Mouse (Mus musculus) T-helper 1 cell (primary cell): ENCODE results near the gene Prickle1.

ENCODE experiments used
- in situ Hi-C: fragments of 300-600 bp; cut with MboI, MseI; formaldehyde crosslinking; loops from one replicate; pipeline ENCODE4 v1.15.1; 2025; ENCODE audit warnings: high pct_unique_total_duplicates

Prickle1 gene

DNA sequence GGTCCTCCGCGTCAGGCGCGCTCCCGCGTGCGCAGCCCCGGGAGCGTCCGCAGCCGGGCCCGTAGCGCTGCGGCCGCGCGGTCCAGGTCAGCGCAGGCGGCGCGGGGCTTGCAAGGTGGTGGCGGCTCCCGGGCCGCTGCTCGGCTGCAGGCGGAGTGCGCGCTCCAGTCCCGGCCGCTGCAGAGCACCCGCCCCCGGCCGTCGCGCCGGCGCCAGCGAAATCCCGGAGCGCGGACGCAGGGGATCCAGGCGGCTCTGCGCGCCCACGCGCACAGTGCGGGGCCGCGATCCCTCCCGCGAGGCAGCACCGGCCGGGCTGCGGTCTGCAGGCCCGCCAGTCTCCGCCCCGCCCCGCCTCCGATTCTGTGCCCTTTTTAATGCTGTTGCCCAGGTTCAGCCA is at the start of gene Prickle1:
Gene Prickle1 (minus strand): TSS at position 146 of the 400 bp plus-strand sequence.
- in situ Hi-C loops, result no loop called here

DNA sequence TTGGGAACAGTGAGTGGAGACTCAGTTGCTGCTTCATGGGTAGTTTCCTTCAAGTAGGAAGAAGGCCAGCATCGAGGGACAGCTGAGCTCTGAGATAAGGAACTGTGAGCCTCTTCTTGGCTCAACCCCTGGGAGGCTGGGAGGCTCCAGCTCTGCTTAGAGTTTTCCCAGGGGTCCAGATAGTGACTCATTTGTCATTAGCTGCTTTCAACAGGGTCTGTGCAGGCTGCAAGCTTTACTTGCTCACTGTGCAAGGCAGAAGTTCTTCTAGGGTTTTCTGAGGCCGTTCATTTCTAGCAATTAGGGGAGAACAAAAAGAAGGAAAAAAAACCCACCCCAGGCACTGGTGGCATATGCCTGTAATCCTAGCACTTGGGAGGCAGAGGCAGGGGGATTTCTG is 44.5 kb upstream of the Prickle1 start:
- in situ Hi-C loops, result no loop called here

DNA sequence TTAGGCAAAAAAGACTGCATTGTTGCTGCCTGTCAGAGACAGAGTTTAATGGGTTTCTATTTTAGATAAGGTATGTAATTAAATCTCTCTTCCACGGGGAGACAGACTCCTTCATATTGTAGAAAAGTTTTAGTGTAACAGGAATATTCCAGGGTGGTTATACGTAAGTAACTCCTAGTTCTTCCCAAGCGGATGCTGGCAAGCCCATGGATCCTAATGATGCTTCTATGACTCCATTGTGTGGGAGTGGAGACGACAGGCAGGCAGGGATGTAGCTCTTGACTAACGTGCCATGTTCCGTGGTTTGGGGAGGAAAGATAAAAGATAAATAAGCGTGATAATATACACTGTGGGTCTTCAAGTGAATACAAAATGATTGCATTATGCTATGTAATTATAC is 41.3 kb upstream of the Prickle1 start:
- in situ Hi-C loops, result no loop called here

DNA sequence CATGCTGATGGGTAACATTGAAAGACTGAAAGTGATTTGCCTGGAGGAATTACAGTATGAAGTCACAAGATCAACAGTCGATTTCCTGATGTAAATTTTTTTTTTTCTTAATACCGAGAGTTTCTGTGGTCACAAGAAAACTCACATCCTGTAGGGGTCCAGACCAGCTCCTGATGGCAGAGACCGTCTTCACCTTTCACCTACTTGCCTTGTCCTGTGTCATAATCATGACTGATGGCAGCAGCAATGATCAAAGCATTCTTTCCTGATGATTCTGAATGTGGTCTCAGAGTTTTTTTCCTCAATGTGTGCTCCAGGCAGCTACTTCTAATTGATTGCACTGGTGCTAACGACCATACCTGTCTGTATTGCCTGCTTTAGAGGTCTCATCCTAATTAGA is 39.9 kb upstream of the Prickle1 start:
- in situ Hi-C loops, result no loop called here

DNA sequence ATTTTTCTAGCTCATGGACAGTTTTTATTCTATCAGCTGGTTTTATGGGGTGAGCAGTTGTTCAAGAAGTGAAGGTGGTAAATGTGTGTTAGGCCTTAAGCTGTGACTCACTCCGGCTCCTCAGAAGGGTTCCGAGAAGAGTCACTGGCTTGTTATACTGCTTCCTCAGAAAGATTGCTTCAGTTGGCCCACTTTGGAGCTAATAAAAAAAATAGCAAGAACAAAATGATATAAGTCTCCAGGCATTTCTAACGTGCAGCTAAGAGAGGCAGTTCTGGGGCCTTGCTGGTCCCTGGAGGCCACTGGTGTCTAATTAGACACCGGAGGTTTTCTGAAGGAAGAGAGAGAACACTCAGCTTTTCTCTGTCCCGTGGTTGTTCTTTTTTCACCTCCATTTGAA is 38.8 kb upstream of the Prickle1 start:
- in situ Hi-C loops, result no loop called here

DNA sequence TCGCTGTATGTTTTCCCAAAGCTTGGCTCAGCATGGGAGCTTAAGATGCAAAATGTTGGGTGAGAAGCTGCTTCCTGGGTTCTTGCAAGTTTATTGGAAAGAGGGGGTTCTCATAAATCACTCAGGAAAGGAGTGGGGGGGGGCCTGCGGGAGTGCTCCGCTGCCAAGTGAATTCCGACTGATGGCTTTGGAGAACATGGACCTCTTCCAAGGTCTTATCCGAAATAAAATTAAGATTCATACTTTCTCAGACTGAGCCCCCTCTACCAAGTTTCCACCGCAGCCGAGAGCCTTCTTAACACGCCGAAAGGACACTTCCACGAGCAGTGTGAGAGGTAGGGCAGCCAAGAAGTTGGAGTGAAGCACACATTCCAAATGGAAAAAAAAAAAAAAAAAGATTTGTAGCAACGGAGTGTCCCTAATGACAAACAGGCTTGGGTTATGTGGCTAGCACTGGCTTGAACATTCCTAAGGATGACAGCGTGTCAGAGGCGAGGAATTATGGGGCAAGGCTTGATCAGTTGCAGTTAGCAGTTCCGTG is 34.4 kb upstream of the Prickle1 start:
- in situ Hi-C loops, result no loop called here

DNA sequence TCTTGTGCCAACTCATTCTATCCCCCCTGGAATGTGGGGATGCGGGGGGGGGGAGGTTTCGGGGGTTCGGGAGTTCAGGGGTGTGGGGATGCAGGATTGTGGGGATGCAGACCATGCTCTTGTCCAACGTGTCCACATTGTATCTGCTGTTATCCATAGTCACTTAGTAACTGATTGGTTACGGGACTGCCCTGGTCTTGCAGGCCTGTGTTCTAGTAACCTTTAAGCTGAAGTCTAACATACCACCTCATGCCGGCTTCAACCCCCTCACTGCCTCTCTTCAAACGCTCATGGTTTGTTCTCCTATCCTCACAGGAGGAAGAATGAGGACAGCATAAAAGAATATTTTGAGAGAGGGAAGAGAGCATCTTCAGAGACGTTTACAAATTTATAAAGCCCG is 33.5 kb upstream of the Prickle1 start:
- in situ Hi-C loops, result no loop called here

DNA sequence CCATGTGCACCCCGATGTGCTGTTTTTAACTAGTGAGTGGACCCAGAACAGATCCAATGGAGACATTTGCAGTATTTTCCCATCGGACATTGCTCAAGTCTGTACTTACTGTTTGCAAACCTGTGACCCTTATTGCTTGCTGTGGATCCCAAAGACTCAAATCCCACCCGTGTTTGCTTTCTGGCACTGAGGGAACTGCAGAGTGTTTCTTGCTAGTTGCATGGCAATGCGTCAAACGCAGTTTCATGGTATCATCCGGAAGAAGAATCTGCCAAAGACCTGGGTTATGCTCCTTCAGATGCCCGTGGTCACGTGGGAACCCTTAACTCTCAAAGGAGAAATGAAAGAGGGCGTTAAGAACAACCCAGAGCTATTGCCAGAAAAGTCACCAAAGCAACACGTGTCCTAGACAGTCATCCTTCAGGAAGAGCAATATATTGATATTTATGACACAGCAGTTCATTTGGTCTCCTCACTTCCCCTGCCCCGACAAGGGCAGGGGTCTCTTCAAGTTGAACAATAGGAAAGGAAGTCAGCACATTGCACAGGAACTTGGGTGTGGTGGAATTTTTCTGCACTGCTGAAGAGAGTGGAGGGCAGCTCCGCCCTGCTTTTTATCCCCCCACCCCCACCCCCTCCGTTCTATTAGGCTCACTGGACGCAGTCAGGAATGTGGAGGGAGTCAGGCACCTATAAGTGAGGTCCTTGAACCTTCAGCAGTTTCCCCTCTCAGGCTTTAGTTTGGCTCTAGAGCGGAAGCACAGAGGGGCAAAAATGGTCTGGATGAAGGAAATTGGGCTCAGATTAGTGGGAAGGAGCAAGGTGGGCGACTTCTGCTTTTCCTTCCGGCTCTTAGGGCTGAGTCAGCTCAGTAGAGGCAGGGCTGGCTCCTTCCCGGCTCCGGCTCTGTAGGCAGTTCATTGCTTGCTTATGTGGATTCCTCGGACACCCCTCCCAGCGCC is 32.4 kb upstream of the Prickle1 start:
- in situ Hi-C loops, result no loop called here

DNA sequence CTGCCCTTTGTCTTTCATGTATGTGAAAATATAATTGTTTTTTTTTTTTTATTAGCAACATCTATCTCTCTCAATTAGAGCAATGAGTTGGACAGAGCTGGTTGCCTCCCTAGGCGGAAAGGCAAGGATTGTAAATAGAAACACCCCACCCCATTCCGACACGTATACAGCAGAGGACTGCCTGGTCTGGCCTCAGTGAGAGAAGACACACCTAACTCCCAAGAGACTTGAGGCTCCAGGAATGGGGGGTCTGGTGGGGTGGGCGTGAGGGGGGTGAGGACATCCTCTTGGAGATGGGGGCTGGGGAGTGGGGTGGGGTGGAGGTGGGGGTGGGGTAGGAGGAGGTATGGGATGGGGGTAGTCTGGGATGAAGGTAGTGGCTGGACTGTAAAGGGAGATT is 23.9 kb upstream of the Prickle1 start:
- in situ Hi-C loops, result loop anchor here (25.0 kb wide), 1 partner anchor 593 kb away; no protein-coding TSS in a partner anchor

DNA sequence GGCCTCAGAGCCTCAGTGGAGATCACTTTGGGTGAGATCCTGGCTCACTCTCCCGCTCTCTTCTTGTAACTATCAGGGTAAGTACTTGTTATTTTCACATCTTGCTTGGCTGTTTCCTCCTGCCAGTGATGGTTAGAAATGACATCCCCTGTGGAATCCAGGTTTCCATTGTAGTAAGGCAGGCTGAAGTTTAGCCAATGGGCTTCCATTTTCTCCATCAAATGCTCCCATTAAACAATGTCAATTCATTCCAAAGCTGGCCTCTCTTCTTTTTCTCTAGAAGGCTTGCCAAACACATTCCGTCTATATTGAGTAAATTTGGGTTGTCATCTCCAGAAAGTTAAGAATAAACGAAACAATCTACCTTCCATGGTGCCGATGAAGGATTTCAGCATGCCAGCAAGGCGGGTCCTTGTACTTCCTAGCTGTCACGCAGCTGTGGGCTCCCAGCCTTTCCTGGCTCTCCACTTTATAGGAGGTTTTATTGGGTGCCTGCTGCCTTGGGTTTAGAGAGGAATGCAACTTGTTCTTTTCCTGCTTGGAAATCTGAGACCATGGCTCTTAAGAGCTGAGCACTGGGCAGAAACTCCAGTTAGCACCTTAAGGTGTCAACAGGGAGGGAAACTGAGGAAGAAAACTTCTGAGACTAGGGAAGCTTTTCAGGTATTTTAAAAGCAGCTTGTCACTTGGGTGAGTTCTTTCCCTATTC is 22.9 kb upstream of the Prickle1 start:
- in situ Hi-C loops, result loop anchor here (25.0 kb wide), 1 partner anchor 594 kb away; no protein-coding TSS in a partner anchor

DNA sequence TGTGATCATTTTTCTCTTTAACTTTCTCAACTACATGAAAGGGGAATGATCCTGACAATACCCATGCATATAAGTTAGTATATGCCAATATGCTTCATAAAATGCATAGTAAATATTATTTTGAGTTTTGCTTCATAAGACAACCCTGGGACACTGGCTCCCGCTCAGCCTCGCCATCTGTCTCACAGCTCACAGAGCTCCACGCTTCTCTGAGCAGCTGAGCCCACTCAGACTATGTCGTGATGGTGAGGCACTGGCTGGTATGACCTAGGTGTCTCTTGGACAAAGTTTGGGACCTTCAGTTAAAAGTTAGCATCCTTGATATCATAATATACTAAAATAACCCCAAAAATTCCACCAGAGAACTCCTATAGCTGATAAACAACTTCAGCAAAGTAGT is 20.6 kb upstream of the Prickle1 start:
- in situ Hi-C loops, result loop anchor here (25.0 kb wide), 1 partner anchor 596 kb away; no protein-coding TSS in a partner anchor

DNA sequence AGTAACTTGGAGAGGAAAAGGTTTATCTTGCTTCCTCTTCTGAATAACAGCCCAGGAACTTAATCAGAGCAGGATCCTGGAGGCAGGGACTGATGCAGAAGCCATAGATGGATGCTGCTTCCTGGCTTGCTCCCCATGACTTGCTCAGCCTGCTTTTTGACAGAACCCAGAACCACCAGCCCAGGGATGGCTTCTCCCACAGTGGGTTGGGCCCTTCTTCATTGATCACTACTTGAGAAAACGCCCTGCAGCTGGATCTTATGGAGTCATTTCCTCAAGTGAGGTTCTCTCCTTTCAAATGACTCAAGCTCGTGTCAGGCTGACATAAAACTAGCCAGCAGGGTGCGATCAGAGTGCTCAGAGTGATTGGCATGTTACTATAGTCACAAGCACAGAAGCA is 19.3 kb upstream of the Prickle1 start:
- in situ Hi-C loops, result loop anchor here (25.0 kb wide), 1 partner anchor 597 kb away; no protein-coding TSS in a partner anchor

DNA sequence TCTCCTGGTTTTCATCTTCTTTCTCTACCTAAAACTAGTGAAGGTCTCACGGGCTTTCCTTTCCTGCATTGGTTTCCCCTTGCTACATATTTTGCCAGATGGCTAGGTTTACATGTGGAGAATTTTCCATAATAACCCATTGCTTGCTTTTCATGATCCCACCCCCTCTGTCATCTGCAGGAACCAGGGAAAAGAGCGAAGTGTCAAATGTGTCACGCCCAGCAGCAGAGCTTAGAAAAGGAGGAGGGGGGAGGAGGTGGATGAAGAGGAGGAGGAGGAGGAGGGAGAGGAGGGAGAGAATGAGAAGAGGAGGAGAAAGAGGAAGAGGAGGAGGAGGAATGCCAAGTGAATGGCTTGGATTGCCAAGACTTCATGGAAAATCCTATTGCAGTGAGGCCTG is 17.9 kb upstream of the Prickle1 start:
- in situ Hi-C loops, result loop anchor here (25.0 kb wide), 1 partner anchor 599 kb away; no protein-coding TSS in a partner anchor

DNA sequence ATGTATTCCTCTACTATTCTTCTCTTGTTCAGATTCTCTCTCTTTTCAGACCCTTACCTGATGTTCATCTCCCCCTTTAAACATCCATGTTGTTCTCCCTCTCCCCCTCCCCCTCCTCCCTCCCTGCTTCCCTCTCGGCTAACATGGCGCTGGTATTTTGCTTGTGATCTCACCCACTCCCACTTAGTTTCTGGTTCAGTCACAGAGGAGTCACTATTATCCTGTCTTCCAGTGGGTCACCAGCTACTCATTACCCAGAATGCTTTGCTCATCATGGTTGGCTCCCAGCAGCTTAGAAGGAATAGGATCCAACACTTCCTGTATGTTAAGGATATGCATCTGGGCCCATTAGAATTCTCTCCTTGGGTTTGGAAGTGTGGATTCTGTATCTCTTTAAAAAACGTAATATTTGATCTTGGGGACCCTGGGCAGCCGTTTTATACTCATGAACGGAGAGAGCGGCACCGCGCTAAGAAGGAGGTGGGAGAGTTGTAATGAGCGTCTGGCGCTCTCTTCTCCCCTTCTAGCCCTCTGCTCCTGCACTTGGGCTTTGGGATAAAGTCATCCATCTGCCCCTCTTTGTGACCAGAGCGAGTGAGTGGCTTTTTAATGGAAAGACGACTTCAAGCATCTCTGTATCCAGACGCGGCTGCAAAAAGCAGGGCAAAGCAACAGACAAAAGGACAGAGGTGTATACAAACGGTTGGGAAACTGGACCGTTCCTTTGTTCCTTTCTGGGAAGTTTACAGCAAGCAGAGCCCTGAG is 16.0 kb upstream of the Prickle1 start:
- in situ Hi-C loops, result loop anchor here (25.0 kb wide), 1 partner anchor 601 kb away; no protein-coding TSS in a partner anchor

DNA sequence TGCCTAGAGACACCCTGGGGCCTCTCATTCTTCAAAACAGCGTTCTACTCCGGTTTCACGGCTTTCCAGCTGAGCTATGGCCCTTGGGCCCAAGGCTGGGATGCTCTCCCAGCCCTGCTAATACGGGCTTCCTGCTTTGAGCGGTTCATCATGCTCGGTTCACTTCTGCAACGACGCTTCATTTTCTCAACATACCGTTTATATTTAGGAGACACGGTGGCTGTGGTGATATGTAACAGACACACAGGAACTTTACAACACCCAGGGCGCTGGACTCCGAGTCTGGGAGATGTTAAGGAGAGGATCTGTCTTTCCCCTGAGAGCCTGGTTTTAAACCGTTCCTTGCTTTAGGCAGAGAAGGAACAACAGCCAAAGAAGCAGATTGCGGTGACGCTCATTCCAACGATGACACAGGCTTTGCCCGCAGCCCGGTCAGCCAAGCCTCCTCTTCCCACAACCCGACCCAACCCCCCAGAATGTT is 15.1 kb upstream of the Prickle1 start:
- in situ Hi-C loops, result loop anchor here (25.0 kb wide), 1 partner anchor 602 kb away; no protein-coding TSS in a partner anchor

DNA sequence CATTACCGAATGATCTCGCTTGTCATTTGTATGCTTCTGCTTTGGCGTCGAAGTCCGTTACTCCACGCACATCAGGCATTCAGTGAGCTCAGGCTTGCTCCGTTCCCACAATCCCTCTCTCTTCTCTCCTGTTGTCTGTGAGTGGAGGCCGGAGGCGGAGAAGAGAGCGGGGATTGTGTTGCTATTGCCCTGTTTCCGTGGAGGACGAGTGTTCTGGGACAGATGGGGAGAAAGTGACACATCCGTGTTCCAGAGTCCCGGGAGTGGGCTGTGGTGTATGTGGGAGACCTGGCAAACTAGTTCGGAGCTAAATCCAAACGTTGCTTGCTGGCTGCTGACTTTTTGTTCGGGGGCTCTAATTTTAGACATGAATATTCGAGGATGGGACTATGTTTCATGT is 14.6 kb upstream of the Prickle1 start:
- in situ Hi-C loops, result loop anchor here (25.0 kb wide), 1 partner anchor 602 kb away; no protein-coding TSS in a partner anchor

DNA sequence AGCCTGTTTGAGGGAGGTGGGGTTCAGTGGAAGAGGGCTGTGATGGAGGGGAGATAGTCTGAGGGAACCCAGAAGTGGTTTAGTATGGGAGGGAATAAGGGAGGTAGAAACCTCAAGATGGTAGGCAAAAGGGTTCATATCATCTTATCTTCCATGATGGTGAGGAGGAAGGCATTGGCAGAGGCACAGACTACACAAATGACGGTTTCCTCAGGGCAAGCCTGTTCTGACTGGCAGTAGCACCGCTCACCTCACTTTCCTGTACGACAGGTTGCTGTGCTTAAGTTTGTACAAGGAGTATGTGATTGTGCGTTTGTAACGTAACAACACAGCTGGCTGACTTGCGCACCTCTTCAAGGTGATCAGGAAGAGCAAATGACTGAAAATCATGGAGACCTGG is 7.2 kb upstream of the Prickle1 start:
- in situ Hi-C loops, result loop anchor here (25.0 kb wide), 1 partner anchor 609 kb away; no protein-coding TSS in a partner anchor

DNA sequence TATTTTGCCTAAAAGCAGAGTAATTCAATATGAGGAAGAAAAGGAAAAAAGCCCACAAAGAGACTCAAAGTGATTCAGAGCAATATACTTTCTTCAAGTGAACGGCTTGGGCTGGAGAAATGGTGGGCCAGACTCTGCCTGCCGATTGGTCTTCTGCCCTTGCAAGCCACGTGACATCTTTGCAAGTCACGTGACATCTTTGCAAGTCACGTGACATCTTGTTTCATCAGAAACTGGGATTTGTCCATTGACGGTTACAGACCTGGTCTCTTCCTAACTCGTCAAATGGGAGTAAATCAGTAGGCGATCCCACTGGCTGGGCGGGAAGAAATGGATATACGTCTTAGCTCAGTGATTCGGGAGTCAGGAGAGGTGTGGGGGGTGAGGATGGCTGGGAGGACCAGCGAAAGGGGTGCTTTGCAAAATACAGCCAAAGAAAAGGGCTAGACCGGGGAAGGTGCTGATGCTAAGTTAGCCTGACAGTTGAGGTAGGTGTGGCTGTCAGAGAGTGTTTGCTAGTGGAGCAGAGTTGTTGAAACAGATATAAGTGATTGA is 5.8 kb upstream of the Prickle1 start:
- in situ Hi-C loops, result loop anchor here (25.0 kb wide), 1 partner anchor 611 kb away; no protein-coding TSS in a partner anchor

DNA sequence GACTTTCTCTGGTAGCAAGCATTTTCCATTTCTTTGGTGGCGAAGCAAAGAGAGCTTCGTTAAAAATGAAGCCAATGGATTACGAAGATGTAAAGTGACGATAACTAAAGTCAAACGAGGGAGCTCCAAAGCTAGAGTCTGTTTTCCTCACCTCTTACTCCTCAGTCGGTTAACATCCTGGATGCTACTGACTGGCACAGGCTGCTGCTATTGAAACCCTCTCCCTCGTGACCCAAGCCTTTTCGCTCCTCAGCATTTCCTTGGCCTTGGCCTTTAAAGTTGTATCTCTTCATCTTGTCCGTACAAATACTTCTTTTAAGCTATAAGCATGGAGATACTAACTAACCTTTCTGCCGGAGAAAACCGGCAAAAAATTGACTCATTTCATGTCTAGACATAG is 1.3 kb upstream of the Prickle1 start:
- in situ Hi-C loops, result no loop called here

DNA sequence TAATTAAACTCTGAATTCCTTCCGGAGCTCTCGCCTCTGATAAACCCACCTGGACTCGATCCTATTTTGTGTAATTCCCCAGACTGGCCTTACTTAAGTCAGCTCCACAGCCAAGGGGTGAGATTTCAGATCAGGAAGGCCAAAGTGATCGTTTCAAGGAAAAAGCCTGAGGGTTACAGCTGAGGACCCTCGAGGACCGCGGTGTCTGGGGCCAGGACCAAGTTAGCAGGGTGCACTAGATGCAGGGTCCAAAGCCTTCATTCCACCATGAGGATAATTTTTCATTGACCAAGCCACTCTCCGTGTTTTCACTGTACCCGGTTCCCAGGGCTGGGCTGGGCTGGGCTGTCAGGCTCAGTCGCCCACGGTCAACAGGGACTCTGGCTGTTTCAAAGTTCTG is 594 bp upstream of the Prickle1 start:
- in situ Hi-C loops, result no loop called here
